Mouse (Mus musculus): ENCODE data around the gene Abhd14a.
A peak's percentile ranks its signal among the peaks of the same experiment; 100 is the strongest.

Gene Abhd14a

GRCm38 (mm10) chr9:106460401-106461025 is 13.0 kb upstream of the Abhd14a start:
- TF ChIP-seq GATA4 (IDR thresholded peaks at IDR 0.05; ENCODE audit: insufficient replicate concordance, low read length) = no peak

DNA sequence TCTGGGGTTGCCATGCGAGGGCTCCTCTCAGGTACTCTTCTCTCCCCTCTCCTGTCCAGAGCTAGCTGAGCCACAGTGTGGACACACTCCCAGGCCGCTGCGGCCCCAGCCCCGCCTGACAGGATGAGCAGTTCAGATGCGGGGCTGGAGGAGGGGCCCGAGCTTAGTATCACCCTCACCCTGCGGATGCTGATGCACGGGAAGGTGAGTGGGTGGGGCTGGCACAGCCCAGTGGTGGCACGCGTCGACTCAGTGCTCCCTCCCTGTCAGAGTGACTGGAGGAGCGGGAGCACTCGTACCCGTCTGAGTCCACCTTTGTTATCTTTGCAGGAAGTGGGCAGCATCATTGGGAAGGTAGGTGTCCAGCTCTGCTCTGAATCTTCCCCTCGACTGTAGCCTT is 12.5 kb upstream of the Abhd14a start:
- TF ChIP-seq GATA4 (IDR thresholded peaks at IDR 0.05; ENCODE audit: insufficient replicate concordance, low read length) = no peak

GRCm38 (mm10) chr9:106457920-106458319 is 10.4 kb upstream of the Abhd14a start:
- TF ChIP-seq GATA4 (IDR thresholded peaks at IDR 0.05; ENCODE audit: insufficient replicate concordance, low read length) = no peak

DNA sequence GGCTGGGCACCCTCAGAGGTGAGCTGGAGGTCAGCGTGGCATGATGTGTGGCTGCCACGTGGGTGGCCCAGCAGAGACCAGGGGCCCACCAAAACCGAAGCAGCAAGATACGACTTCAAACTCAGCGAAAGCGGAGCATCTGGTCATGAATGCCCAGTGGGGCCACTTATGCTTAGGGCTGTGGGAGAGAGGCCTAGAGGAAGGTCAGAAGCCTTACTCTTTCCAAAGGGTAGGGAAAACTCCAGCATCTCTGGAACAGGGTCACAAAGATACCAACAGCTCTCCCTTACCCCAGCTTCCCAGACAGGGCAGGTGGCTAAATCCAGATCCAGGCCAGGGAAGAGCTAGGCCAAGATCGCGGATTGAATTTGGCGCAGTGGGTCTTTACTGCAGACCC is 9.7 kb upstream of the Abhd14a start:
- no peak for TF ChIP-seq GATA4 (IDR thresholded peaks at IDR 0.05; ENCODE audit: insufficient replicate concordance, low read length)

DNA sequence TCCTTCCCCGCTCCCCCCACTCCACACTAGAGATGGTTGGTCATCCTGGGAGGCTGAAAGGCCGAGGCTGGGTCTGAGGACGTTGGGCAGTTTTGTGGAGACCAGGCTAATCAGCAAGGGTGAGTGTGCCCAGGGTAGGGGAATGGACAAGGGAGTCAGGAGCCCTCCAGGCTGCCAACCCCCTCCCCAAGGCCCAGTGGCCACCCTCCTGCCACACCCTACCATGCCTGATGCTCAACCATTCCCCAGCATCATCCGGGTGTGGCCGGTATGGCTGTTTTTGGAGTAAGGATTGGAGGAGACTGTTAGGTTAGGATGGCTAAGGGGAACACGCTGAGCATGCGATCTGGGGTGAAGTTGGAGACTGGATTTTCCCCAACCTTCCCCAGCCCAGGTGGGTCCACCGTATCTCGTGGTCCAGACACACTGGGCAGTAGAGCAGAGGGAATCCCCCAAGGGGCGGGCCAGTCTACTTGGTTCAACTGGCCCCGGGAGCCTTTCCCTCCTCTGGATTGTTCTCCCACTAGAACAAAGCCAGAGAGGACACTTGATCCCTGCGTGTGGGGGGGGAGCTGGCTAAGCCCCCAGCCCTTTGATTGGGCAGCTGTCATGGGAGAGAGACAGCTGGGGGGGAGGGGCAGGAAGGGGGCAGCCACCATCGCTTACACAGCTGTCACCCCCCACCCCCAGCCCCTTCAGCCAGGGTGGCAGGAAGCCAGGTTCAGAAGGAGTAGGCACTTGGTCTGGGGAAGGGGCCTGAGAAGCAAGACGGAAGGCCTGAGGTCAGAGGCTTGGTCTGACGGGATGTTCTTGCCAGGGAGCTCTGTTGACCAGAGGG is 9.1 kb upstream of the Abhd14a start:
- no peak for TF ChIP-seq GATA4 (IDR thresholded peaks at IDR 0.05; ENCODE audit: insufficient replicate concordance, low read length)

DNA sequence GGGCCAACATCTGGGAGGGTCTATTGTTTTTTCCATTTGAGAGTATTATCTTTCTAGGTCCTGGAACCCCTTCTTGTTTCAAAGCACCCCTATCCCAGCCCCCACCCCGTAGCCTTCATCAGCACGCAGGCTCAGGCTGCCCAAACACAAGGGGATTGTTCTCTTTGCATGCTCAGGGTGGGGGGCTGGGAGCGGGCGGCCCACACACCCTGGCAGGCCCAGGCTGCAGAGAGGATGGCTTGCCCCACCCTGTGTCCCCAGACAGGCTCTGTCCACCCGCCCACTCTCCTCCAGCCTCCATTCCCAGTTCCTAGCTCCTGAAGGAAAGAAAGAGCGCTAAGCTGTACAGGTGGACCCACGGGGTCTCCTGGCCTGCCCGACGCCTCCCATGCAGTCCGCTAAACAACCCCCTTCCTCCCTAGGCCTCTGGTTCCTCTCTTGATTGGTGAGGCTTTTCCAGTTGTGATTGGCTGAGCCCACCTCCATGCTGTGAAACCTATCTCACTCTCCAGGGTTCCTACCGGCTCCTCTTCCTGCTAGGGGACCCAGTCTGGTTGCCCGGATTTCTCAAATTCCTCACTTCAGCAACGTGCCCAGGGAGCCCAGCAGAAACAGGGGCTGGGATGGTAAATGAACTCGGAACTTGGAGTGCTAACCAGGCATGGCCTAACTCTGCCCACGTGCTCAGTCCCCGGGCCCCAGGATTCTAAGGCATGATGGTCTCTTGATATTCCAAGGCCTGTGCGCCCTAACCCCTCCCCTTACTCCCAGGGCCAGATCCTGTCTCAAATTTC is 7.6 kb upstream of the Abhd14a start:
- TF ChIP-seq GATA4 (IDR thresholded peaks at IDR 0.05; ENCODE audit: insufficient replicate concordance, low read length) = no peak

DNA sequence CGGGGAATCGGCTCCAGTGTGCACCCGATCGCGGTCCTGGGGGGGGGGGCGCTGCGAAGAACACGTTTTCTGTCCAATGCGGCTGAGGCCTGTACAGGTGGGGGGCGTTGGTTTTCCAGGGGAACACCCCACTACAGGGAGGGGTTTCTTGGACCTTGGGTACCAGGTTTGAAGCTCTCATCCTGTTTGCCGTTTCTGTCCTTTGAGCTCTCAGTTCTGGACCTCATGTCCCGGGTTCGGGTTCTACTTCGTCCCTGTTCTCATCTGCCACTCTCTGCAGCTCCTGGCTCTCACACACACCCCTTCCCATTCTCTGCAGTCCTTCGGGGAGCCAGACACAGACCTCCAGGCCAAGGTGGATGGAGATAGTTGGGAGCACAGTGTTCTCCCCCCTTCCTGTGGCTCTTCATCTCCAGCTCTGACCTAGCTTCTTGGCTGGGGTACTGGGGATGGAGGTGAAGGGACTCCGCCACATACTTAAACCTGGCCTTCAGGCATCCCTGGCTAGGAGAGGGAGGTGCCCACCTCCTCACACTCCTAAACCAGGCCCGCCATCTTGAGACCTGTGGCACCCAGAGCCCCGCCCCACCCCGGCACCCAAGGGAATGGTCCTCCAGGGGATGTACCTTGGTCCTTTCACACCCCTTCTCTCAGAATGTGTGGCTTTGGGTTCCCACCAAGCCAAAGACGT is 6.7 kb upstream of the Abhd14a start:
- TF ChIP-seq GATA4 (IDR thresholded peaks at IDR 0.05; ENCODE audit: insufficient replicate concordance, low read length) = no peak

DNA sequence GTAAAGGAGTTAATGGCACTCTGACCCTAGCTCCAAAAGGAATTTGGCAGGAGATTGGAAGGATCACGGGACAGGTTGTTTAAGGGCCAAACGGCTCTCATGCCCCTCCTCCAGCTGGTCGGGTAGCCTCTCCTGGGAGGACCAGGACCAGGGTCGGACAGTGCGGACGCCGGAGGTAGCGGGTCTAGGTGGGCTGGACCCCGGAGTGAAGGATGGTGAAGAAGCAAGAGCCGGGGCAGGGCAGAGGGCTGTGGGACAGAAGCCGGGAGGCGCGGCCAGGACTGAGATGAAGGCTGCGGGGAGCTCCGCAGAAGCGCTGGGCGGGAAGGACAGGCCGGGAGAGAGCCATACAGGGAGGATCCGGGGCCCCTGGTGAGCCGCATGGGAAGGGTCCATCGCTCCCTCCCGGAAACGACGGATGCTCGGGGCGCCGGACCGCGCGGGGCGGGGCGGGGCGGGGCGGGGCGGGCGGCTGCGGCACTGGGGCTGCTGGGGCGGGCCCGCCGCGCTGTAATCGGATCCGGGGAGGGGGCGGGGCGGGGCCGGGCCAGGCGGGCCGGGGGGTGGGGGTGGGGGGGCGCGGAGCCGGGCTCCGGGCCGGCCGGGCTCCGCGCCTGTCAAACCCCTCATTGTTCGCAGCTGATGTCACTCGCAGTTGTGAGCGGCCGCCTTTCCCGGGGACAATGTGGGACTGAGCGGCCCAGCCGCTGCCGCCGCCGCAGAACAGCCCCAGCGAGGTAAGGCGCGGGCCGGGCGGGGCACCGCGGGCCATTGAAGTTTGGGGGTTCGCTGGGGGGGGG is 6.0 kb upstream of the Abhd14a start, which contains the start of gene Pcbp4:
TSS of gene Pcbp4 (plus strand) at position 21 of the 800 bp plus-strand sequence.
- TF ChIP-seq GATA4 (IDR thresholded peaks at IDR 0.05; ENCODE audit: insufficient replicate concordance, low read length) = no peak

DNA sequence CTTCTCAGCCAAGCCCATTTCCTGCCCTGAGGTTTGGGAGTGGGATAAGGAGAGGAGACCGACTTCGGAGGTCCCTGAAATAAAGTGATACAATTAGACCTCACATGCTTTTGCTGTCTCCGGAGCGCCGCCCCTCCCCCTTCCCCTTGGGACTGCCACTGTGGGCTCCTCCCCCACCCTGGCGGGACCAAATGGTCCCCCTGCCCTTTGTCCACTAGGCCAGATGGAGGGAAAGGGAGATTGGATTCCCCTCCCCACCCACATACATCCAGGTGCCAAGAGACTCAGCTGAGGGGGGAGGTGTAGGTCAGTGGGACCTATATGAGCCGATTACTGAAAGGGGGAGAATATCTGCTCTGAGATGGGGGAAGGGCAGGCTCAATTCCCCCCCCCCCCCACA is 5.3 kb upstream of the Abhd14a start:
- no peak for TF ChIP-seq GATA4 (IDR thresholded peaks at IDR 0.05; ENCODE audit: insufficient replicate concordance, low read length)

DNA sequence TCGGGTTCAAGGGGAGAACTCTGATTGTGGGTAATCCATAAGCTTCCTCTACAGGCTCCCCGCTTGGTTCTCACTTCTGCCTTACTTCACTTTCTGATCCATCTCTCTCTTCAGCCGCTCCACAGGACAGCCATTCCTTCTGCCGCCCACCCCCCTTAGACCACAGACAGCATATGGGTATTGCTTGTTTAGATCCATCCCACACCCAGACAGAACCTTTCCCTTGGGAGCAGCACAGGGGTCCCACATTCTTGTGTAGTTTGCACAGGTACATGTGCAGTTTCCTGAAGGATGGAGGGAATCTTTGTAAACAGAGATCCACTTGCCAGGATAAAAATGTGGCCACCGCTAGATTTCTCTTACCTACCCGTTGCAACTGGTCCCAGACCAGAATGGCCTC is 4.9 kb upstream of the Abhd14a start:
- no peak for TF ChIP-seq GATA4 (IDR thresholded peaks at IDR 0.05; ENCODE audit: insufficient replicate concordance, low read length)

DNA sequence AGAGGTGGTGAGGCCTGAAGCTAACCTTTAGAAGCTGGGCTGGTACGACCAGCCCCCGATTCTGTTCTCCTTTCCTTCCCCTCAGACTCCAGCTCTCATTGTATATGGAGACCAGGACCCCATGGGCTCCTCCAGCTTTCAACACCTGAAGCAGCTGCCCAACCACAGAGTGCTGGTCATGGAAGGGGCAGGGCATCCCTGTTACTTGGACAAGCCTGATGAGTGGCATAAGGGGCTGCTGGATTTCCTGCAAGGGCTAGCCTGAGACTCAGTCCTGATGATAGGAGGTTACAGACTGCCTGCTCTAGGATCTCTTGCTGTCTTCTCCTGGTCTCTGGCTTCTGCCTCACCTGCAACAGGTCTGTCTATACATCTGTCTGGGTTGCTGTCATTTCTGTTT is 4.4 kb upstream of the Abhd14a start:
- no peak for TF ChIP-seq GATA4 (IDR thresholded peaks at IDR 0.05; ENCODE audit: insufficient replicate concordance, low read length)

- TF ChIP-seq GATA4 (IDR thresholded peaks at IDR 0.05; ENCODE audit: insufficient replicate concordance, low read length) = no peak
These were observed 3.8 kb upstream of the Abhd14a start for GRCm38 (mm10) chr9:106451298-106451697.

DNA sequence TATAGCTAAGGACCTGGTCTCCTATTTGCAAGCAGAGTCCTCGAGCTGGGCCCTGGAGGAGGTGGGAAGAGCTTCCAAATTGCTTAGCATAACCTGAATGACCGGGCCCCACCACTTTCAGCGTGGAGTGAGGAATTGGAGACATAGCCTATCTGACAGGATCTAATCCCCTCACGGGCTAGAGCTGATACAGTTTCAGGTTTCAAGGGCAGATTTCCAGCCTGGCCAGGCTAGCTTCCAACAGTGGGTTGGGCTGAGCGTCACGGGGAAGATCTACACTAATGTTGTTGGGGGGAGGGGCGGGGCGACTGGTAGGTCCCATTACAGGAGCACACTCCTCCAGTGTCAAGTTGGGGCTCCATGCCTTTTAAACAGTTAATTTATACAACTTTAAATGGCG is 3.2 kb upstream of the Abhd14a start:
- TF ChIP-seq GATA4 (IDR thresholded peaks at IDR 0.05; ENCODE audit: insufficient replicate concordance, low read length) = peak; percentile 27; the same call in 1 of the 2 replicates

DNA sequence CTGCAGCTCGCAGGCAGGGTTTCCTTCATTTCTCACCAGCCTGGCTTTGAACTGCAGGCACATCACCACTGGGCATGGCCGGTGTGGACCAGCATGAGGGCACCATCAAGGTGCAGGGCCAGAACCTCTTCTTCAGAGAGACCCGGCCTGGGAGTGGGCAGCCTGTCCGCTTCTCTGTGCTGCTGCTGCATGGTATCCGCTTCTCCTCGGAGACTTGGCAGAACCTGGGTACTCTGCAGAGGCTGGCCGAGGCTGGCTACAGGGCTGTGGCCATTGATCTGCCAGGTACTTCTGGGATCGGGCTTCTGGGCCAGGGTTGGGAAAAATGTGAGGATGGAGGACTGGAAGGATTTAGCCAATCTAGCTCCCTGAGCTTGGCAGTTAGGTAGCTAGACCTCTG is 2.5 kb upstream of the Abhd14a start:
- no peak for TF ChIP-seq GATA4 (IDR thresholded peaks at IDR 0.05; ENCODE audit: insufficient replicate concordance, low read length)

Measured in liver, adult (tissue).